Mouse (Mus musculus) limb, embryonic 14.5 days (tissue): ENCODE measurements around the gene Arhgap24. TPM values are rescaled to one million over a fixed set of nuclear protein-coding genes. Genes with fewer than 3 reads are reported as not detected.

ENCODE experiments used
- ATAC-seq: fragments of 200-750 bp; cut with Nextera tagmentation; 2 replicates; pipeline ENCODE4 v1.8.0; 2017; ENCODE audit warnings: low read depth, moderate number of reproducible peaks, moderate TSS enrichment; ENCODE audit not compliant: low FRiP score
- DNase-seq: peaks from one replicate; pipeline ENCODE4 v3.0.0-alpha.2; 2015; ENCODE audit warnings: low spot score
- H3K27ac ChIP-seq: fragments of 300-500 bp; sonication (generic); replicated peaks from 2 replicates; pipeline ENCODE4 v1.5.1; 2014; ENCODE audit warnings: low read depth, mild to moderate bottlenecking, low read length, moderate library complexity, mixed read lengths
- H3K27me3 ChIP-seq: fragments of 300-500 bp; sonication (generic); 2 replicates; pipeline ENCODE4 v1.6.1; 2014; ENCODE audit warnings: low read length, mixed read lengths; ENCODE audit not compliant: control insufficient read depth, insufficient read depth
- H3K36me3 ChIP-seq: fragments of 300-500 bp; sonication (generic); 2 replicates; pipeline ENCODE4 v1.6.1; 2014; ENCODE audit warnings: mild to moderate bottlenecking, low read length, moderate library complexity, mixed read lengths; ENCODE audit not compliant: control insufficient read depth, insufficient read depth
- H3K4me1 ChIP-seq: fragments of 300-500 bp; sonication (generic); 2 replicates; pipeline ENCODE4 v1.6.1; 2014; ENCODE audit warnings: antibody characterized with exemption, low read length, mixed read lengths; ENCODE audit not compliant: control insufficient read depth, insufficient read depth
- H3K4me2 ChIP-seq: fragments of 300-500 bp; sonication (generic); replicated peaks from 2 replicates; pipeline ENCODE4 v1.6.1; 2014; ENCODE audit warnings: low read depth, mild to moderate bottlenecking, low read length, moderate library complexity; ENCODE audit not compliant: severe bottlenecking
- H3K4me3 ChIP-seq: fragments of 300-500 bp; sonication (generic); replicated peaks from 2 replicates; pipeline ENCODE4 v1.5.1; 2014; ENCODE audit warnings: low read length
- H3K9ac ChIP-seq: fragments of 300-500 bp; sonication (generic); 2 replicates; pipeline ENCODE4 v1.6.1; 2014; ENCODE audit warnings: mild to moderate bottlenecking, low read depth, low read length, moderate library complexity; ENCODE audit not compliant: severe bottlenecking
- H3K9me3 ChIP-seq: fragments of 300-500 bp; sonication (generic); 2 replicates; pipeline ENCODE4 v1.6.1; 2016; ENCODE audit warnings: low read length; ENCODE audit not compliant: control insufficient read depth
- POLR2A ChIP-seq: fragments of 200-500 bp; IDR thresholded peaks from 2 replicates; pipeline ENCODE4 v1.8.0; 2012; ENCODE audit warnings: inconsistent platforms, mild to moderate bottlenecking, moderate library complexity, borderline replicate concordance; ENCODE audit not compliant: insufficient read depth, insufficient read length; ENCODE audit errors: extremely low read depth
- WGBS: fragments of 180-500 bp; shearing (Covaris S2); extraction: QIAGEN DNeasy Blood & Tissue Kit; methylation state at CpG from one replicate; pipeline ENCODE4 v1.1.7; 2014; 5-methylcytosine and 5-hydroxymethylcytosine counted together
- polyA plus RNA-seq, 2 experiments: library from polyadenylated mRNA; depleted of rRNA in 1 of 2; stranded (reverse) in 1 of 2; unstranded in 1 of 2; fragments of >200 nt; fragmentation: Nextera tagmentation in 1 of 2; extraction: Ambion mirVana in 1 of 2; gene quantifications; 2 replicates each; pipeline versions ENCODE4 v1.2.1 to v1.2.3; 2012 to 2014

Gene Arhgap24
- polyA plus RNA-seq, 2 experiments, result 20.2 to 25.8 TPM

- Histone ChIP-seq H3K4me1 (peaks cover 5% of the 10 kb centered on the region; the same call in 1 of the 2 replicates), H3K9me3 (no peaks in the 10 kb centered on the region), H3K27ac (no peak overlapping the region), H3K36me3 (no peaks in the 10 kb centered on the region), H3K4me3 (no peak overlapping the region), H3K9ac (no peak overlapping the region), H3K27me3 (no peaks in the 10 kb centered on the region), H3K4me2 (no peak overlapping the region)
- no peak for ATAC-seq
- WGBS, result 92% methylated on average over 2 of the region's 2 CpGs
- DNase-seq, result no peak
- no peak for TF ChIP-seq POLR2A
These were observed 30.3 kb upstream of the Arhgap24 start for GRCm38 (mm10) chr5:102450897-102451296.

DNA sequence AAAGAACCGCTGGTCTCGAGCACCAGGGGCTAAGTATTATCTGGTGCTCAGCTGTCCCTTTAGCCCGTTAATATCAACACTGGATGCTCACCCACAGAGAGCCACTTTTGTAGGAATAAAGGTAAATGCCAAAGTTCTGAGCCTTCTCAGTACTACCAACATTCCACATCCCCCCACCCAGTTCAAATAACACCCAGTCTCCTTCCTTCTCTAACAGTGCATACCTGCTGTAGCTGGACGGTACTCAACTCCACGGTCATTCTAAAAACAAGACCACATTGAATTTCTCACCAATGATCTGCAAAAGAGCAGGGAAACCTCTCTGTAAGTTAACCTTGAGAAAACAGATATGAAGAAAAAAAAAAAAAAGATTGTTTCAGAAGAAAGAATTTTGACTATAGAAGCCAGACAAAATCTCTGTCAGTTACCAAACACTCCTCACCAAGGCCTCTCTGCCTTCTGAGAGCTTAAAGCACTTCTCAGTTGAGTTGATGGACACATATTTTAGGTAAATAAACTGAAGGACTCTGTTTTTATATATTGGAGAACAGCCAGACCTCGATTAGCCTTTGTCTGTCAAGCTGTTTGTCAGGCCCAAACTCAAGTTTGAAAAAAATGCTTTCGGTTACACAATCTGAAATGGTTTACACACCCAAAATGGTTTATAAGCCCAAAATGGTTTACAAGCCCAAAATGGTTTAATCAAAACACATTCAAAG is 29.0 kb upstream of the Arhgap24 start:
- Histone ChIP-seq H3K27ac (no peak overlapping the region), H3K4me3 (no peak overlapping the region), H3K9me3 (no peaks in the 10 kb centered on the region), H3K27me3 (no peaks in the 10 kb centered on the region), H3K9ac (no peak overlapping the region), H3K4me2 (no peak overlapping the region), H3K4me1 (peaks cover 5% of the 10 kb centered on the region; the same call in 1 of the 2 replicates), H3K36me3 (no peaks in the 10 kb centered on the region)
- TF ChIP-seq POLR2A, result no peak
- WGBS, result 76% methylated on average over 7 of the region's 7 CpGs
- DNase-seq, result no peak
- no peak for ATAC-seq

DNA sequence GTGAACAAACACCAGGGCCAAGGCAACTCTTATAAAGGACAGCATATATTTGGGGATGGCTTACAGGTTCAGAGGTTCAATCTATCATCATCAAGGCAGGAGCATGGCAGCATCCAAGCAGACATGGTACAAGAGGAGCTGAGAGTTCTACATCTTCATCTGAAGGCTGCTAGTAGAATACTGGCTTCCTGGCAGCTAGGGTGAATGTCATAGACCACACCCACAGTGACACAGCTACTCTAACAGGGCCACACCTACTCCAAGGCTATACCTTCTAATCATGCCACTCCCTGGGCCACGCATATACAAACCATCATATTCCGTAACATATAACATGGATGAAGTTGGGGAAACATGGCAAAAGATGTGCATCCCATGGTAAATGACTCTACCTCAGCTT is 27.9 kb upstream of the Arhgap24 start:
- ATAC-seq (no peak), DNase-seq (no peak)
- Histone ChIP-seq H3K36me3 (no peaks in the 10 kb centered on the region), H3K9me3 (no peaks in the 10 kb centered on the region), H3K4me1 (peaks cover 5% of the 10 kb centered on the region; the same call in 1 of the 2 replicates), H3K4me3 (no peak overlapping the region), H3K4me2 (no peak overlapping the region), H3K27me3 (no peaks in the 10 kb centered on the region), H3K27ac (no peak overlapping the region), H3K9ac (no peak overlapping the region)
- 91% methylated on average over 2 of the region's 2 CpGs for WGBS
- no peak for TF ChIP-seq POLR2A

- H3K9ac ChIP-seq, result no peak overlapping the region
- no peaks in the 10 kb centered on the region; the same call in 1 of the 2 replicates for H3K9me3 ChIP-seq
- H3K36me3 ChIP-seq, result no peaks in the 10 kb centered on the region
- TF ChIP-seq POLR2A, result no peak
- peak; percentile 19; the same call in 1 of the 2 replicates for ATAC-seq
- no peaks in the 10 kb centered on the region for H3K27me3 ChIP-seq
- no peak for DNase-seq
- 20% methylated on average over 2 of the region's 2 CpGs for WGBS
- peaks cover 5% of the 10 kb centered on the region; the same call in 1 of the 2 replicates for H3K4me1 ChIP-seq
- H3K27ac ChIP-seq, result no peak overlapping the region
- no peak overlapping the region for H3K4me3 ChIP-seq
- H3K4me2 ChIP-seq, result no peak overlapping the region
These were observed 25.9 kb upstream of the Arhgap24 start for GRCm38 (mm10) chr5:102455247-102455646.

- no peak for TF ChIP-seq POLR2A
- ATAC-seq (no peak), DNase-seq (no peak)
- Histone ChIP-seq H3K27me3 (no peaks in the 10 kb centered on the region), H3K9ac (no peak overlapping the region), H3K9me3 (no peaks in the 10 kb centered on the region; the same call in 1 of the 2 replicates), H3K27ac (no peak overlapping the region), H3K4me2 (no peak overlapping the region), H3K4me3 (no peak overlapping the region), H3K36me3 (no peaks in the 10 kb centered on the region), H3K4me1 (no peaks in the 10 kb centered on the region)
- WGBS, result 69% methylated on average over 12 of the region's 12 CpGs
These were observed 20.6 kb upstream of the Arhgap24 start for GRCm38 (mm10) chr5:102460452-102461197.
